Mouse (Mus musculus): Measurements from ENCODE around the gene Nt5e.

Nt5e gene

GRCm38 (mm10) chr9:88394852-88395251 lies 67.9 kb downstream of the Nt5e start:
- no peak for DNase-seq (ENCODE audit: low spot score in 2 of 2)

DNA sequence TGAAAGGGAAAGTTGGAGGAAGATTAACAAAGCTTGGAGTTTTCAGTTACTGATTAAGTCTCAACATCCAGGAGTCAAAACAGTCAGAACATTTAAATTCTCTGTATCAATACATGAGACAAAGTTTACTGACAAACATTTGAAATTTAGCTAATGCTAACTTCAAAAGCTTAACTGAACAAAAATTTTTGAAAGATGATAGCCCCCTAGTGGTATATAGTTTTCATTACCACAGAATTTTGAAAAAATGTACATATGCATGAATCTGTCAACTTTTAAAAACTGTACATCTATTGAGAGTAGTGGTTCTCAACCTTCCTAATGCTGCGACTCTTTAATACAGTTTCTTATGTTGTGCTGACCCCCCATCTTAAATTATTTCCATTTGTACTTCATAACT lies 71.5 kb downstream of the Nt5e start:
- no peak for DNase-seq (ENCODE audit: low spot score in 2 of 2)

DNA sequence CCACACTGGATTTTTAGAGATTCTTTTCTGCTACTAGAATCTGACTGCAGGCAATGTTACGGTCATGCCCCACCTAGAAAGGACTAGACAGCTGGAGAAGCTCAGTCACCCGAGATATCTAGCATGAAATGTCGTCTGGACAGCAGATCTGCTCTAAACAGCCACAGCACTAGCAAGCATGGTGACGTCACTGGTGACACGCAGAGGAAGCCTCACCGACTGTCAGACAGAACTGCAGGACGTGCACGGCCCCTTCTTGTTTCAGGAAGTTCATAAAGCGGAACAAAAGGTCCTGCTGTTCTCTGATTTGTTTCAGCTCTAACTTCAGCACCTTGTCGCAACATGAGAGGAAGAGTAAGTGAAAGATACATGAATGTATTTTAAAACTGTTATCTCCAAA lies 77.1 kb downstream of the Nt5e start:
- DNase-seq (ENCODE audit: low spot score in 2 of 2): no peak

GRCm38 (mm10) chr9:88404515-88404914 lies 77.5 kb downstream of the Nt5e start:
- no peak for DNase-seq (ENCODE audit: low spot score in 2 of 2)

- DNase-seq (ENCODE audit: low spot score in 2 of 2): no peak
These were observed 83.0 kb downstream of the Nt5e start for GRCm38 (mm10) chr9:88409978-88410377.

DNA sequence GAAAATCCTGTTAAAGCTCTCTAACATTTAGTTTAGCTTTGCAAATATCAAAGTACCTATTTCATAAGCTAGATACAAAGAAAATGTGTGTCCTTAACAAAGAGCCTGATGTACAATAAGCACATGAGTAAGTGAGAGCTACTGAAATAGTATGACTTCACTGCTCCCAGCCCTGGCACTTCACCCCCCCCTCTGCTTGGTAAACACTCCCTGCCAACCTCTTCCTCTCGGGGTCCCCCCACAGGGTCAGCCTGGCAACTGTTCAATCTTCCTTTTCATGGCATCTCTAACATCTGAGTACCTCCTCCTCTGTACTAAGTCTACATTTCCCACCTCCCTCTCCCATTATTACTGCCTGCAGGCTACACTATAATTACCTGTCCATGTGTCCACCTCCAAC lies 89.8 kb downstream of the Nt5e start:
- DNase-seq (ENCODE audit: low spot score in 2 of 2): no peak
